Mouse (Mus musculus): ENCODE data around the gene Abi1. TPM values are rescaled to one million over a fixed set of nuclear protein-coding genes. Genes with fewer than 3 reads are reported as not detected.

Abi1 gene
- polyA plus RNA-seq, 1 experiment from 2014 or later, result 45.3 TPM

GRCm38 (mm10) chr2:22999620-23000019 is 40.4 kb downstream of the Abi1 start:
- Histone ChIP-seq H3K4me1 (no peaks in the 10 kb centered on the region), H3K9ac (no peak overlapping the region), H3K9me3 (no peaks in the 10 kb centered on the region), H3K27ac (no peak overlapping the region), H3K36me3 (0 out of 2 replicates have a peak, but pooled peaks cover under 1% of the 10 kb centered on the region), H3K4me3 (no peak overlapping the region), H3K4me2 (replicated peaks) (no peak overlapping the region), H3K27me3 (no peaks in the 10 kb centered on the region)
- WGBS, result 80% methylated on average over 1 of the region's 1 CpGs
- ATAC-seq (ENCODE audit: low FRiP score, low read depth), result no peak

- H3K27me3 ChIP-seq, result no peaks in the 10 kb centered on the region
- H3K27ac ChIP-seq, result no peak overlapping the region
- ATAC-seq (ENCODE audit: low FRiP score, low read depth), result no peak
- H3K4me3 ChIP-seq, result no peak overlapping the region
- H3K4me2 ChIP-seq (replicated peaks), result no peak overlapping the region
- H3K4me1 ChIP-seq, result no peaks in the 10 kb centered on the region
- peaks cover 7% of the 10 kb centered on the region for H3K36me3 ChIP-seq
- 80% methylated on average over 2 of the region's 2 CpGs for WGBS
- no peaks in the 10 kb centered on the region for H3K9me3 ChIP-seq
- H3K9ac ChIP-seq, result no peak overlapping the region
Observed at GRCm38 (mm10) chr2:22998804-22999203, 41.2 kb downstream of the Abi1 start.

- Histone ChIP-seq H3K4me1 (no peaks in the 10 kb centered on the region), H3K4me2 (replicated peaks) (no peak overlapping the region), H3K9ac (no peak overlapping the region), H3K27ac (no peak overlapping the region), H3K27me3 (no peaks in the 10 kb centered on the region), H3K4me3 (no peak overlapping the region), H3K9me3 (no peaks in the 10 kb centered on the region), H3K36me3 (peaks cover 13% of the 10 kb centered on the region)
- ATAC-seq (ENCODE audit: low FRiP score, low read depth), result no peak
- WGBS, result 97% methylated on average over 2 of the region's 2 CpGs
Observed at GRCm38 (mm10) chr2:22998015-22998414, 42.0 kb downstream of the Abi1 start.

GRCm38 (mm10) chr2:22996071-22996470 is 44.0 kb downstream of the Abi1 start:
- H3K27ac ChIP-seq, result no peak overlapping the region
- H3K9ac ChIP-seq, result no peak overlapping the region
- H3K27me3 ChIP-seq, result no peaks in the 10 kb centered on the region
- ATAC-seq (ENCODE audit: low FRiP score, low read depth), result no peak
- no peaks in the 10 kb centered on the region for H3K9me3 ChIP-seq
- H3K4me1 ChIP-seq, result no peaks in the 10 kb centered on the region
- peaks cover 17% of the 10 kb centered on the region for H3K36me3 ChIP-seq
- no peak overlapping the region for H3K4me2 ChIP-seq (replicated peaks)
- H3K4me3 ChIP-seq, result no peak overlapping the region

DNA sequence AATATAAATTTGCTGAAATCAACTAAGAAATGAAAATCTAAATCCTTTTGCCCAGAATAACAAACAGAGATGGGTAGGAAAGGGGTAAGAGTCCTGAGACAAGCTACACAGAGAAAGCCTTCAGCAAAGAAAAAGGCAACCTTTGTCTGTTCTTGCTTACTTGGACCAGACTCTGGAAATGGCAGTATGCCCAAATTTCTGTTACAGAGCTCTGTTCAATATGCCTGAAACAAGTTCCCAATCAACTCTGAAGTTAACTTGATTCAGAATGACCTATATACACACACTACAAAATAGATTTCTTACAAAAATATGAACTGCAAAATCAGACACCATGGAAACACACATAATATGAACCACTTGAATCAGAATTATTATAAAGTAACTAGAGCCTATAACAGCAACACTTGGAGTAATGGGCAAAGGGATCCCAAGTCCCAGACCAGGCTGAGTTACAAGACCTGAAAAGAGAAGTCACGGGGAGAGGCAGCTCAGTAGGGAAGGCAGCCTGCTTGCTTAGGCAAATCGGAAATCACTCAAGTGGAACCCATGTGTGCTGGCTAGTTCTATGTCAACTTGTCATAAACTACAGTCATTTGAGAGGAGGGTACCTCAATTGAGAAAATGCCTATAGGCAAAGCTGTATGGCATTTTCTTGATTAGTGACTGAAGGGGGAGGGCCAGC is 53.9 kb downstream of the Abi1 start:
- Histone ChIP-seq H3K27ac (peak overlapping the region; percentile 70), H3K4me2 (replicated peaks) (peak overlapping the region; percentile 35; the same call in 1 of the 2 replicates), H3K4me1 (peaks cover 11% of the 10 kb centered on the region), H3K9me3 (no peaks in the 10 kb centered on the region), H3K9ac (no peak overlapping the region), H3K36me3 (no peaks in the 10 kb centered on the region), H3K4me3 (no peak overlapping the region), H3K27me3 (no peaks in the 10 kb centered on the region)
- ATAC-seq (ENCODE audit: low FRiP score, low read depth), result no peak
- 50% methylated on average over 2 of the region's 2 CpGs for WGBS

DNA sequence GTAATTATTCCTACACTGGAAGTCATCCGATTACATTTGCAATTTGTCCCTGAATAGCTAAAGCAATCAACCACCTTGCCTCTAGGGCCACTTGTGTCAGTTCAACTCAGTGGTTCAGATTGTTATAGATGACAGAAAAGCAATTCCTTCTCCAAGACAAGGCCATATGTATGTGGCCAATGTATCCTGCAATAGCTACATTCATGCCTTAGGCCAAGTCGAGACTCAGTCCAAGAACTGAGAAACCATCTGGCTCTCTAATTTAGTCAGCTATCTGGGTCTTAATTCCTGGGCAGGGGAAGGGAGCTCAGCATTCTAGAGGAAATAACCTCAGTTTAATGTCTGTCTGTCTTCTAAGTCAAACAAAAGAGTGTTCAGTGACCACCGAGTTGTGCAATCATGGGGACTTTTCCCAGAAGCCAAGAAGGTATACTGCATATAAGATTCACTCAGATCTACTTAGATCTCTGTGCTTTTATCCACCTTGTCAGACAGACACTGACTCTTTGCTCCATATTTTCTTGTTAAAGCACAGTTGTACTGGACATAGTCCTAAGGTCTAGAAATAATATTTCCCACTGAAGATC is 62.6 kb downstream of the Abi1 start:
- Histone ChIP-seq H3K27ac (no peak overlapping the region), H3K4me3 (no peak overlapping the region), H3K36me3 (no peaks in the 10 kb centered on the region), H3K27me3 (no peaks in the 10 kb centered on the region), H3K9me3 (no peaks in the 10 kb centered on the region), H3K4me2 (replicated peaks) (no peak overlapping the region), H3K4me1 (0 out of 2 replicates have a peak, but pooled peaks cover 2% of the 10 kb centered on the region), H3K9ac (no peak overlapping the region)
- ATAC-seq (ENCODE audit: low FRiP score, low read depth), result no peak
- WGBS, result 74% methylated on average over 3 of the region's 3 CpGs

DNA sequence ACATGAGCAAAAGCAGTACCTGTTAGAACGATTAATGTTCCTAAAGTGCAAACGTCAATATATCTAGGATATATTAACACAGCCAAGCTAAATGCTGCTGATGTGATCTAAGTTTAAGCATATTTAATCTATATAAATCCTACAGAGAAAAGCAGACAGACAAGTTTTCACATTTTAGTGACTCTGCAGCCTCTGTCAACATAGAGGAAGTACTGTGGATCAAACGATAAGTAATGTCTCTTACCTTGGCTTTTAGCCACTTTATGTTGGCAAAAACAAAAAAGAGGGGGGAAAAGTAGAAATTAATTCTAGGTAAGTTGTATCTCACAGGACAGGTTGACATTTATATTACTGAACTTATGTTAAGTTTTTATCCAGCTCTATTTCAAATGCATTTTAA is 77.1 kb downstream of the Abi1 start:
- no peak overlapping the region for H3K9ac ChIP-seq
- H3K27me3 ChIP-seq, result no peaks in the 10 kb centered on the region
- H3K36me3 ChIP-seq, result peaks cover 3% of the 10 kb centered on the region
- no peak overlapping the region for H3K4me2 ChIP-seq (replicated peaks)
- no peak overlapping the region for H3K4me3 ChIP-seq
- no peaks in the 10 kb centered on the region for H3K9me3 ChIP-seq
- no peaks in the 10 kb centered on the region for H3K4me1 ChIP-seq
- no peak overlapping the region for H3K27ac ChIP-seq
- ATAC-seq (ENCODE audit: low FRiP score, low read depth), result no peak
- 81% methylated on average over 3 of the region's 3 CpGs for WGBS

GRCm38 (mm10) chr2:22962242-22962641 is 77.8 kb downstream of the Abi1 start:
- Histone ChIP-seq H3K4me2 (replicated peaks) (no peak overlapping the region), H3K27ac (no peak overlapping the region), H3K9me3 (no peaks in the 10 kb centered on the region), H3K4me1 (no peaks in the 10 kb centered on the region), H3K4me3 (no peak overlapping the region), H3K36me3 (peaks cover 8% of the 10 kb centered on the region), H3K9ac (no peak overlapping the region), H3K27me3 (no peaks in the 10 kb centered on the region)
- no peak for ATAC-seq (ENCODE audit: low FRiP score, low read depth)
- 90% methylated on average over 8 of the region's 8 CpGs for WGBS

DNA sequence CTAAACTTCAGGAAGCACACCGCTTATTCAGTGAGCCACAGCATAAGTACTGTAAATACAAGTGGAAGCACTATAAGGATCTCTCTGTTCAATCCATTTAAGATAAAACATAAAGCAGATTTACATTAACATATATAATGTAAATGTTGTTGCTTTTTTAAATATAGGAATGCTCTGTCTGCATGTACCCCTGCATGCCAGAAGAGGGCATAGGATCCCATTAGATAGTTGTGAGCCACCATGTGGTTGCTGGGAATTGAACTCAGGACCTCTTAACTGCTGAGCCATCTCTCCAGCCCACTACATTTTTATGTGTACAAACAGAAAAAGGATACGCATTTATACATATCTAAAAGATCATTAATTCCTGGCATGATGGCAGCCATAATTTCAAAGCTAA is 78.4 kb downstream of the Abi1 start:
- H3K27me3 ChIP-seq, result no peaks in the 10 kb centered on the region
- no peak overlapping the region for H3K27ac ChIP-seq
- 93% methylated on average over 2 of the region's 2 CpGs for WGBS
- H3K9me3 ChIP-seq, result no peaks in the 10 kb centered on the region
- no peak overlapping the region for H3K4me2 ChIP-seq (replicated peaks)
- no peak overlapping the region for H3K9ac ChIP-seq
- no peaks in the 10 kb centered on the region for H3K4me1 ChIP-seq
- no peak overlapping the region for H3K4me3 ChIP-seq
- no peak for ATAC-seq (ENCODE audit: low FRiP score, low read depth)
- peaks cover 8% of the 10 kb centered on the region for H3K36me3 ChIP-seq

GRCm38 (mm10) chr2:22957415-22957814 is 82.6 kb downstream of the Abi1 start:
- ATAC-seq (ENCODE audit: low FRiP score, low read depth), result no peak
- Histone ChIP-seq H3K4me1 (no peaks in the 10 kb centered on the region), H3K27ac (no peak overlapping the region), H3K4me2 (replicated peaks) (no peak overlapping the region), H3K27me3 (no peaks in the 10 kb centered on the region), H3K9ac (no peak overlapping the region), H3K4me3 (no peak overlapping the region), H3K9me3 (no peaks in the 10 kb centered on the region), H3K36me3 (peaks cover 8% of the 10 kb centered on the region)
- 70% methylated on average over 1 of the region's 1 CpGs for WGBS

GRCm38 (mm10) chr2:22955914-22956313 is 84.1 kb downstream of the Abi1 start:
- H3K27me3 ChIP-seq, result no peaks in the 10 kb centered on the region
- H3K9ac ChIP-seq, result no peak overlapping the region
- no peaks in the 10 kb centered on the region for H3K4me1 ChIP-seq
- H3K9me3 ChIP-seq, result no peaks in the 10 kb centered on the region
- peaks cover 8% of the 10 kb centered on the region; the same call in 1 of the 2 replicates for H3K36me3 ChIP-seq
- no peak for ATAC-seq (ENCODE audit: low FRiP score, low read depth)
- 88% methylated on average over 5 of the region's 5 CpGs for WGBS
- H3K4me3 ChIP-seq, result no peak overlapping the region
- H3K27ac ChIP-seq, result no peak overlapping the region
- no peak overlapping the region for H3K4me2 ChIP-seq (replicated peaks)

DNA sequence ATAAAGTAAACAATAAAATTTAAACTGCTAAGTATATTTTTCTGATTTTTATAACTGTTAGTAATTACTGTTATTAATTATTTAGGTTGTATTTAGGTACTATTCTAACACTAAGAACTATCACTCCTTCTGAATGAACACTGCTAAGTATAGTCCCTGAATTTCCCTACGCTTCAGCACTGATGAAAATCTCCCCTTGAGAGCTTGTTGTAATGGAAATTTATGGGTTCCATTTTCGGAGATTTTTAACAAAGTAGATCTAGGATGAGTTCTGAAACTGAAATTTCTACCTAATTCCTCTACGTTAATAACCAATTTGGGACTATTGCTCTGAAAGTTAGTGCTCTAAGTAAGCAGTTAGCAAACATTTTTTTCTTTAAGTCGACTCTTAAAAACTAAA is 85.8 kb downstream of the Abi1 start:
- Histone ChIP-seq H3K9ac (no peak overlapping the region), H3K27me3 (no peaks in the 10 kb centered on the region), H3K4me3 (no peak overlapping the region), H3K4me1 (no peaks in the 10 kb centered on the region), H3K4me2 (replicated peaks) (no peak overlapping the region), H3K27ac (no peak overlapping the region), H3K9me3 (no peaks in the 10 kb centered on the region), H3K36me3 (peaks cover 8% of the 10 kb centered on the region)
- 89% methylated on average over 4 of the region's 4 CpGs for WGBS
- ATAC-seq (ENCODE audit: low FRiP score, low read depth), result no peak

DNA sequence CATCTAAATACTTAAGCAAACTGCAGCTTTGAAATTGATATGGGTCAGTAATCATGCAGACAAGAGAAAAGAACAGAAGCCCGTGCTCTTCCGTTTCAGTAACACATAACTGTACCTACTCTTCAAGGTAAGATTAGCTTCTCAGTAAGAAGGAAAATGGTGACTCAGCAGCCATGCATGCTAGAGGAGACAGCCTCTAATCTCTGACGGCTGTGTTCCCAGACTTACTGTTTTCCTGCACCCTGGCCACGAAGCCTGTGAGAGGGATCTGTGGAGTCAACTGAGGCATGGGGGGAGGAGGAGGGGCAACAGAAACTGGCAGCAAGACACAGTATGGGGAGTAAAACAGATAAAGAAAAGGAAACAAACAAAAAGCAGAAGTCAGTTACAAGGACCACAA is 90.1 kb downstream of the Abi1 start:
- Histone ChIP-seq H3K9me3 (no peaks in the 10 kb centered on the region), H3K4me2 (replicated peaks) (no peak overlapping the region), H3K27me3 (no peaks in the 10 kb centered on the region), H3K36me3 (peaks cover 11% of the 10 kb centered on the region), H3K4me1 (no peaks in the 10 kb centered on the region), H3K9ac (no peak overlapping the region), H3K27ac (no peak overlapping the region), H3K4me3 (no peak overlapping the region)
- no peak for ATAC-seq (ENCODE audit: low FRiP score, low read depth)
- 55% methylated on average over 4 of the region's 4 CpGs for WGBS

All from limb, embryonic 13.5 days (tissue).